Mouse (Mus musculus) small intestine, adult 2 months (tissue): ENCODE results near the gene Exoc3l2.

ENCODE experiments used
- CTCF ChIP-seq: fragments of 200-500 bp; IDR thresholded peaks from 2 replicates; pipeline ENCODE4 v1.5.1; 2012; ENCODE audit warnings: low read depth, mild to moderate bottlenecking, control low read depth, inconsistent platforms, low read length, moderate library complexity, mixed read lengths; ENCODE audit not compliant: insufficient replicate concordance, insufficient read length; ENCODE audit errors: extremely low read depth
- POLR2A ChIP-seq: fragments of 200-500 bp; IDR thresholded peaks from 2 replicates; pipeline ENCODE4 v1.6.1; 2012; ENCODE audit warnings: low read depth, mild to moderate bottlenecking, control low read depth, inconsistent platforms, low read length, moderate library complexity

DNA sequence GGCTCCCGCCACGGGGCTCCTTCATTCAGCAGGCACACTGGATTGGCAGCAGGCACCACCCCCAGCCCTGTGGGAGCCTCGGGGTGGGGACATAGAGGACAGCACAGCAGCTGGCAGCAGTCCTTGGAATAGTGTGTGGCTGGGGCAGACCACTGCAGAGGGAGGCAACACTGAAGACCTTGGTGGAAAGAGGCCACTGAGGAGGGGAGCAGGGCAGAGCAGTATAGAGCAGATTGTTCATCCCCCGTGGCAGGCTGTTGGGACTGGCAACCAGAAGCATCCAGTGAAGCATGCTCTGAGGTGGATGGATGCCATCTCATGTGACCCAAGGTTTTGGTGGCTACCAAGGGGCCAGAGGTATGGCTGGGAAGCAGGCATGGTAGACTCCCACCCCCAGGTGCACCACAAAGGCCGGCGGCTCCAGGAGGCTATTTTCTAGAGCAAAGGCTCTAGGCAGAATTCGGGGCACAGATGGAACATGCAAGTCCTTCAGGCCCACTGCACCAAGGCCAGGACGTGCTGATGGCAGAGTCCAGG lies 79.1 kb downstream of the Exoc3l2 start:
- TF ChIP-seq CTCF (no peak), POLR2A (no peak)
